Mouse (Mus musculus) megakaryocyte, embryonic 14.5 days (primary cell): ENCODE measurements around the gene Haus2. TPM values are rescaled to one million over a fixed set of nuclear protein-coding genes. Genes with fewer than 3 reads are reported as not detected.

Experiments
- H3K27me3 ChIP-seq: replicated peaks from 2 replicates; pipeline ENCODE3; 2012; ENCODE audit warnings: inconsistent platforms
- H3K36me3 ChIP-seq: replicated peaks from 2 replicates; pipeline ENCODE3; 2012; ENCODE audit warnings: low read length, inconsistent platforms, mixed read lengths
- H3K4me1 ChIP-seq: 2 replicates; pipeline ENCODE4 v1.6.1; 2012; ENCODE audit warnings: inconsistent platforms
- H3K4me3 ChIP-seq: replicated peaks from 2 replicates; pipeline ENCODE3; 2012; ENCODE audit warnings: moderate library complexity, mild to moderate bottlenecking, inconsistent platforms
- H3K9me3 ChIP-seq: 2 replicates; pipeline ENCODE4 v1.6.1; 2012; ENCODE audit warnings: inconsistent platforms
- FLI1 ChIP-seq: IDR thresholded peaks from 2 replicates; pipeline ENCODE4 v1.6.1; 2012; ENCODE audit warnings: low read length, inconsistent platforms, mixed read lengths
- GATA1 ChIP-seq: IDR thresholded peaks from 3 replicates; pipeline ENCODE4 v1.6.1; 2012; ENCODE audit warnings: mixed read lengths, low read length, inconsistent platforms, borderline replicate concordance
- polyA plus RNA-seq: library from polyadenylated mRNA; stranded (reverse); fragments of >175 nt; gene quantifications from 2 replicates; pipeline ENCODE4 v1.2.3, GENCODE M21; 2012; ENCODE audit warnings: low replicate concordance; ENCODE audit not compliant: insufficient read depth

Haus2 gene
- polyA plus RNA-seq, 1 experiment: 0.89 TPM

DNA sequence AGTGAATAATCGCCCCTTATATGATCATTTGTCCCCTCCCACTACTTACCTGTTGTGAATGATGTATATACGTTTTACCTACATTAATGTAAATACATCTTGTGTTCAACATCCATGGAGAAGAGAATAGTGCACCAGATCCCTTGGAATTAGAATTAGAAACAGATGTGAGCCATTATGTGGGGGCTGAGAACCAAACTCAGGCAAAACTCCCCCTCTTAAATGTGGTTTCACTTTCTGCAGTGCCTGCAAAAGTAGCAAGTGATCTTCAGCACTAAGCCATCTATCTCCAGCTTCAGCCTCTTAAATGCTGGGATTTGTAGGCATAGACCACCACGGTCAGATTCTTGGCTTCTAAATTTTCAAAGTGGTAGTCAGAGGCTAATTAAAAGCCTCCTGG lies 34.1 kb upstream of the Haus2 start:
- Histone ChIP-seq H3K4me3 (peak overlapping the region; percentile 29), H3K4me1 (peaks cover 90% of the 10 kb centered on the region), H3K27me3 (no peaks in the 10 kb centered on the region), H3K36me3 (peaks cover 40% of the 10 kb centered on the region), H3K9me3 (no peaks in the 10 kb centered on the region)
- TF ChIP-seq GATA1: no peak
- TF ChIP-seq FLI1: no peak

DNA sequence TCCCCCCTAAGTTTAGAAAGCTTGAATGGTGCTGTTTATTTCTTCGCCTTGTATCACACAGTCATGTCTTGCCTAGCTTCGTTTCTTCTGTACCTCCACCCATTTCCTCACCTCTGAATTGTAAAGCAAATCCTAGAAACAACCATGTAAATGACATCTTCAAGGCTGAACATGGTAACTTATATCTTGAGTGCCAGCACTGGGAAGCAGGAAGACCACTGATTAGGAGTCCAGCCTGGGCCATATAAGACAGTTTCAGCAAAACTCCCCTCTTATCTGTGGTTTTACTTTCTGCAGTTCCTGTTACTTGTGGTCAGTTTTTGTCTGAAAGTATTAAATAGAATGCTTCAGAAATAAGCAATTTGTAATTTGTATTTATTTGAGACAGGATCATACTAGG lies 33.2 kb upstream of the Haus2 start:
- Histone ChIP-seq H3K4me1 (peaks cover 91% of the 10 kb centered on the region), H3K9me3 (no peaks in the 10 kb centered on the region), H3K36me3 (peaks cover 43% of the 10 kb centered on the region), H3K4me3 (peak overlapping the region; percentile 81), H3K27me3 (no peaks in the 10 kb centered on the region)
- TF ChIP-seq FLI1 (no peak), GATA1 (no peak; the same call in 2 of the 3 replicates)

DNA sequence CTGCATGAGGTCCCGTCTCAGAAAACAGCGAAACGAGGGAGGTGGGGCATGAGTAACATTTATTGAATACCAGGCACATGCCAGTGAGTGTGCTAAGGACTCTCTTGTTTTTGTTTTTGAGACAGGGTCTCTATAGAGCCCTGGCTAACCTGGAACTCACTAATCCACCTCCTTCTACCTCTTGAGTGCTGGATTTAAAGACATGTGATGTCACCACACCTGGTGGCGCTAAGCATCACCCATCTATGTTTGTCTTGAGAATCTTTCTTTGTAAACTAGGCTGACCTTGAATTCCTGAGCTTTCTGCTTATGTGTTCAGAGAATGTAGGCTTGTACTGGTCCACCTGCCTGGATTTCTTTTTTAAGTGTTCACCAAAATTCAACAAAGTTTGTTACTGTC lies 31.4 kb upstream of the Haus2 start:
- H3K9me3 ChIP-seq: no peaks in the 10 kb centered on the region
- peaks cover 89% of the 10 kb centered on the region for H3K4me1 ChIP-seq
- TF ChIP-seq GATA1 (no peak), FLI1 (no peak)
- H3K27me3 ChIP-seq: no peaks in the 10 kb centered on the region
- peak overlapping the region; percentile 46 for H3K4me3 ChIP-seq
- peaks cover 42% of the 10 kb centered on the region for H3K36me3 ChIP-seq

DNA sequence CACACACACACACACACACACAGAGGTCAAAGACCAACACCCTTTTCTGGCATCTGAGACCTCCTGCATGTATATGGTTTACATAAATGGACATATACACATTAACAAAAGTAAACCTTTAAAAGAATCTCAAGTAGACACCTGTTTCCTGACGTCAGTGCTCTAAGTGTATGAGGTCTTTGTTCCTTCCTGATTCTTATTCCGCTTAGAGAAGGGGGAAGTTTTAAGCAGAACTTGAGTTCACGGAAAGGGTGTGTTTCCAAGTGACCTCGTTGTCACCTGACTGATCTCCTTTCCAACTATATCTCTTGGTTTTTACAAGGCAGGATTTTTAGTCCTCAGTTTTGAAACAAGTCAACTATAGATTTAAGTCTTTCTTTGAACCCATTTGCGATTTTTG lies 30.9 kb upstream of the Haus2 start:
- Histone ChIP-seq H3K27me3 (no peaks in the 10 kb centered on the region), H3K9me3 (no peaks in the 10 kb centered on the region), H3K4me1 (peaks cover 85% of the 10 kb centered on the region), H3K4me3 (peak overlapping the region; percentile 46), H3K36me3 (peaks cover 43% of the 10 kb centered on the region)
- TF ChIP-seq GATA1 (no peak), FLI1 (no peak)

DNA sequence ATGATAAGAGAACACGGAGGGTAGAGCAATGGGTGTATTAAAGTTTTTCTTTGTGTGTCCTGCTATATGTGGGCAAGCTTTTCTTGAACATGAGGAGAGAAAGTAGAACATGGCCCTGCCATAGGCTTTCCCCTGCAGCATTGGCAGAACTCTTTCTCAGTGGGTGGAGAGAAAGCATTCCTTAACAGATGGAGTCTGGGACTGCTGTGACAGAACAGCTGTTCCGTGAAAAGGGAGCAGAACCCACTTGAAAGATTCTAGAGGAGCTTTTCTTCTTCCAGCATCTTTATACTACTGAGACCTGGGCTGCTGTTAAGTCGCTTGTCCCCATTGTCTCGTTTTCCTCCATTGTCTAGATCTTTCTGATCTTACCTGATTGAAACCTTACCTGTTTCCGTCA lies 19.4 kb upstream of the Haus2 start:
- Histone ChIP-seq H3K27me3 (no peaks in the 10 kb centered on the region), H3K9me3 (no peaks in the 10 kb centered on the region), H3K4me3 (no peak overlapping the region), H3K36me3 (peaks cover 90% of the 10 kb centered on the region), H3K4me1 (peaks cover 24% of the 10 kb centered on the region)
- TF ChIP-seq FLI1 (no peak), GATA1 (no peak)

DNA sequence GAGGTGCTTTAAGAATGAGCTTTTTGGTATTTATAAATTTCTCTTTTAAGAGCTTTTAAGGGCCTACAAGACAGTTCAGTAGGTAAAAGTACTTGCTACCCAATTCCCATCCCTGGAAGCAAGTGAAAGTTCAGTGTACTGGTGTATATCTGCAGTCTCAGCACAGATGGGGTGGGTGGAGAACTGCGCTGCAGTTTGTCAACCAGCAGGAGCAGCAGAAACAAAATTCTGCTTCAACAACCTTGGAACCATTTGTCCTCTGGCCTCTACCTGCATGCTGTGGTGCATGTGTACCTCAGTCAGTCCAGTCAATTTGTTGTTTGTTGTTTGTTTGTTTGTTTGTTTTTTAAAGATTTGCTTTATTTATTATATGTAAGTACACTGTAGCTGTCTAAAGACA lies 17.0 kb upstream of the Haus2 start:
- Histone ChIP-seq H3K27me3 (no peaks in the 10 kb centered on the region), H3K9me3 (no peaks in the 10 kb centered on the region), H3K4me3 (no peak overlapping the region), H3K4me1 (peaks cover 32% of the 10 kb centered on the region), H3K36me3 (peaks cover 90% of the 10 kb centered on the region)
- TF ChIP-seq GATA1: no peak
- TF ChIP-seq FLI1: no peak

DNA sequence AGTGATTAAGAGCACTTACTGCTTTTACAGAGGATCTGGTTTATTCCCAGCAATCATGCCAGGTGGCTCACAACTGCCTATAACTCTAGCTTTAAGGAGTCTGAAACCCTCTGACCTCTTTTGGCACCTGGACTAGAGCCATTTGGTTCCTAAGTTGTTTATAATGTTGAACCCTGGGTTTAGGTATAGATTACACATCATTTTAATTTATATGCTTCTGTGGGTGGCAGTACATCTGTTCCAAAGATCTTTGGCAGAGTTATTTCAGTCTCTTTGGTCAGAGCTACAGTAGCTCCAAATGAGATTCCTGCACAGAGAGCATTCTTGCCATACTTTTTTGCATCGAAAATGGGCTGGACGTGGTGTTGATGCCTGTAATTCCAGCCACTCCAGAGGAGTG lies 11.4 kb upstream of the Haus2 start:
- Histone ChIP-seq H3K36me3 (peaks cover 92% of the 10 kb centered on the region), H3K27me3 (no peaks in the 10 kb centered on the region)
- TF ChIP-seq GATA1 (no peak), FLI1 (no peak)

DNA sequence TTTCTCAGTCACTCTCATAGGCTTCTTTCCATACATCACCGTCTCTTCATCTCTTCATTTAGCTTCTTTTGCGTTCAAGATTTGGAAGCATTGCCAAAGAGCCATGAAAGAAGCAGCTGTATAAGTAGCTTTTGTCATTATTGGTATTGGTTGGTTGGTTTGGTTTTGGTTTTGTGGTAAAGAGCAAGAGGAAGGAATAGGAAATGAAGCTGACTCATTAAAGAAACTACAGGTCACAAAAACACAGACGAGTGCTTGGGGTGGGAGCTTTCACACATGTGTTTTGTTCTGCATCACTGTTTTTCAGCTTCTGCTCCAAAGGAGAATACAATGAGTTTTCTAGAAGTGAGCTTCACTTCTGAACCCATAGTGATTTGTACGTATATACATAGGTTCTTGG lies 9.7 kb upstream of the Haus2 start:
- peaks cover 92% of the 10 kb centered on the region for H3K36me3 ChIP-seq
- H3K27me3 ChIP-seq: no peaks in the 10 kb centered on the region
- no peaks in the 10 kb centered on the region for H3K9me3 ChIP-seq
- H3K4me1 ChIP-seq: peaks cover 39% of the 10 kb centered on the region
- no peak overlapping the region for H3K4me3 ChIP-seq
- TF ChIP-seq GATA1: no peak
- TF ChIP-seq FLI1: no peak

More for the DNA sequence above, 11.4 kb upstream of the Haus2 start:
- Histone ChIP-seq H3K9me3 (no peaks in the 10 kb centered on the region), H3K4me1 (peaks cover 46% of the 10 kb centered on the region), H3K4me3 (no peak overlapping the region)

DNA sequence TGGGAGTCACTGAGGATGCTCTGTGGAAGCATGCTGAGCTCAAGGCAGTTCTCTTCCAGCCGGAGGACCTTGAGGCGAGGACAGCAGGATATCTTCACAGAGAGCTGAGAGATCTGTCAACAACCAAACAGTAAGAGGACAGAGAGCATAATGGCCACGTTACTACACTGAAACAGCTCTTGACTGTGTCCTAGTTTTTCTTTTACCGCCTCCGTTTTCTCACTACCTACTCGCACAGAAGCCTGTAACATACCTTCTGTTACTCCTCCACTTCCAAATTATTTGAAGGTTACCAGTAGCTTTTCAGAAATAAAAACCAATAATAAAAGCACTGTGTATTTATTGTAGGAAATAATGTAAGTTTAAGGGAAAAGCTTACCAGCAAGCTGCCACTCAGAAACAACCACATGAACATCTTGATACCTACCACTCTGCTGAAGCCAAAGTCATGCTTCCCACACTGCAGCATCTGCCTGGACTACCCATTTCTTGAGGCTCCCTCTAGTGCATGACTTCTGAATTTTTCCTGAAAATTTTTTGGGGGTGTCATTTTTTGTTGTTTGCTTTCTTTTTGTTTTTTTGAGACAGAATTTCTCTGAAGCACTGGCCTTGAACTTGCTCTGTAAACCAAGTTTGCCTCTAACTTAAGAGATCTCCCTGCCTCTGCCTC lies 3.0 kb upstream of the Haus2 start:
- Histone ChIP-seq H3K9me3 (no peaks in the 10 kb centered on the region), H3K4me1 (peaks cover 48% of the 10 kb centered on the region), H3K4me3 (no peak overlapping the region), H3K36me3 (peaks cover 56% of the 10 kb centered on the region), H3K27me3 (no peaks in the 10 kb centered on the region)
- no peak for TF ChIP-seq FLI1
- no peak for TF ChIP-seq GATA1

DNA sequence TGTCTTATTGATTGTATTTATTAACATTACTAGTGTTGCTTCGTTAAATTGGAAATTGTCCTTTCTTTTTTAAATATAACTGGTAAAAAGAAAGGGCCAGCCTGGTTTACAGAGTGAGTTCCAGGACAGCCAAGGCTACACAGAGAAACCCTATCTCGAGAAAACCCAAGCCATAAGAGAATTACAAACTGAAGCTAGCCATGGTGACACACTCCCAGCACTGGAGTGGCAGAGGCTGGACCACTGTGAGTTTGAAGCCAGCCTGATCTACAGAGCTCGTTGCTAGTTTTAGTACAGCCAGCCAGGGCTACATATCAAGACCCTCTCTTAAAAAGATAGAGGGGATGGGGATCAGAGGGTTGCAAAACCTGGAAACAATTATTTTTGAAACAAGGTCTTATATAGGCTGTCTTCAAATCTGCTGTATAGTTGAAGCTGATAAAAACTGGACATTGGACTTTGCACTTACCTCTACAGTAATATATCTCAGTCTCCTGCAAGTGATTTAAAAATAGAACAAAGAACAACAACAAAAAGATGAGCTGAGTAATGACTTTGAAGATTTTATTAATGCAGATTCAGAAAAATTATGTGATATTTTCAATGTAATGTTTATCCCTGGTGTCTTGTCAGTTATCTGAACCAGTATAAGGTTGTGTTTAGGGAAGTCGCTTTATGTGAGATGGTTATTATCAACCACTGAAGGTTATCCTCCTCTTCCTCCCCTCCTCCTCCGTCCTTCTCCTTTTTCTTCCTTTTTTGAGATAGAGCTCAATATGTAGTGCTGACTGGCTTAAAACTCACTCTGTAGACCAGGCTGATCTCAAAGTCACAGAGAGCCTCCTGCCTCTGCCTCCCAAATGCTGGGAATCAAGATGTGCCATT lies 7.3 kb downstream of the Haus2 start:
- no peaks in the 10 kb centered on the region for H3K9me3 ChIP-seq
- peaks cover 80% of the 10 kb centered on the region for H3K36me3 ChIP-seq
- H3K27me3 ChIP-seq: no peaks in the 10 kb centered on the region
- H3K4me1 ChIP-seq: peaks cover 19% of the 10 kb centered on the region; the same call in 1 of the 2 replicates
- TF ChIP-seq FLI1: no peak
- TF ChIP-seq GATA1: no peak
- no peak overlapping the region for H3K4me3 ChIP-seq
